Mouse (Mus musculus) gastrocnemius, adult 2 months (tissue): ENCODE measurements around the gene Pitpna. TPM values are rescaled to one million over a fixed set of nuclear protein-coding genes. Genes with fewer than 3 reads are reported as not detected.
"Not testable (repeated sequence)": the region's sequence is repeated elsewhere in the genome, so short reads cannot be mapped to it uniquely, and the experiment has no call there.

ENCODE experiments used
- DNase-seq: peaks from one replicate; pipeline ENCODE4 v3.0.0; 2022
- H3K27ac ChIP-seq: fragments of 200-600 bp; 2 replicates; pipeline ENCODE4 v1.8.1; 2022; ENCODE audit warnings: mild to moderate bottlenecking
- H3K4me3 ChIP-seq: fragments of 200-600 bp; 2 replicates; pipeline ENCODE4 v1.8.1; 2022; ENCODE audit warnings: mild to moderate bottlenecking, moderate library complexity
- CTCF ChIP-seq: fragments of 200-600 bp; IDR thresholded peaks from 2 replicates; pipeline ENCODE4 v1.8.1; 2022; ENCODE audit warnings: antibody characterized with exemption, mild to moderate bottlenecking, moderate library complexity
- intact Hi-C: fragments of 180-260 bp; cut with DNase I; formaldehyde crosslinking; loops from one replicate; pipeline ENCODE4 v1.15.1; 2025
- total RNA-seq, 2 experiments: library from RNA; stranded (reverse); gene quantifications; 2 replicates each; pipeline ENCODE4 v1.2.3; 2021

Pitpna gene
- total RNA-seq, 2 experiments from 2014 or later = 151 to 206 TPM

DNA sequence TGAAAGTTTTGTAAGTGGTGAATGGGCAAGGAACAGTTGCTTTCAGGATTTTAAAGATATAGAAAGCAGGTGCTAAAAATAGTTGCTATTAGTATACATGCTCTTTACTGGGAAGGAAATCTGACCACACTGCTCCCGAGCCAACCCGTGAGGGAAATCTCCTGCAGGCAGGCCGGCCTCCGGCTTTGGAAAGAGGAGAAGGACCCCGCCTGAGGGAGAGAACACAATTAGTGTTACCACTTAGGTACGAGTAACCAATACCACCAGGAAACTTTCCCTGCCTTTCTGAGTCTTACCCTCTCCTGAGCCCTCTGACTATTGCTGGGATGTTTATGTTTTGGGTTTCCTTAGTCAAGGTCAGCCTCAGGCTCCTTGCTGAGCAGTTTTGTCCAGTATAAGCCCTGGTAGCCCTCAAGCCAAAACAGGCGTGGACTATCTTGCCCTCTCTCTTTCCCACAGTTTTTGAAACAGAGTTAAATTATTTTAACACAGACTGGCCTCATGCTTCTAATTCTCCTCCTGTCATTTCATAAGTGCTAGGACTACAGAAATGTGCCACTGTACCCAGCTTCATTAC lies 34.9 kb upstream of the Pitpna start:
- TF ChIP-seq CTCF = no peak
- intact Hi-C loops = no loop called here
- Histone ChIP-seq H3K4me3 (no peak overlapping the region), H3K27ac (peak overlapping the region; percentile 89)
- peak; percentile 65 for DNase-seq

DNA sequence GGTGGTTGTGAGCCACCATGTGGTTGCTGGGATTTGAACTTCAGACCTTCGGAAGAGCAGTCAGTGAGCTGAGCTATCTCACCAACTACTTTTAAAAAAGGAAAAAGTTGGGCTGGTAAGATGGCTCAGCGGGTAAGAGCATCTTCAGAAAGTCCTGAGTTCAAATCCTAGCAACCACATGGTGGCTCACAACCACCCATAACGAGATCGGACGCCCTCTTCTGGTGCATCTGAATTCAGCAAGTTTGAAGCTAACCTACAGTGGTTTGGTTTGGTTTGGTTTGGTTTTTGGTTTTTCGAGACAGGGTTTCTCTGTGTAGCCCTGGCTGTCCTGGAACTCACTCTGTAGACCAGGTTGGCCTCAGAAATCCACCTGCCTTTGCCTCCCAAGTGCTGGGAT lies 31.9 kb upstream of the Pitpna start:
- DNase-seq, H3K4me3 ChIP-seq, H3K27ac ChIP-seq, intact Hi-C loops: not testable (repeated sequence)

DNA sequence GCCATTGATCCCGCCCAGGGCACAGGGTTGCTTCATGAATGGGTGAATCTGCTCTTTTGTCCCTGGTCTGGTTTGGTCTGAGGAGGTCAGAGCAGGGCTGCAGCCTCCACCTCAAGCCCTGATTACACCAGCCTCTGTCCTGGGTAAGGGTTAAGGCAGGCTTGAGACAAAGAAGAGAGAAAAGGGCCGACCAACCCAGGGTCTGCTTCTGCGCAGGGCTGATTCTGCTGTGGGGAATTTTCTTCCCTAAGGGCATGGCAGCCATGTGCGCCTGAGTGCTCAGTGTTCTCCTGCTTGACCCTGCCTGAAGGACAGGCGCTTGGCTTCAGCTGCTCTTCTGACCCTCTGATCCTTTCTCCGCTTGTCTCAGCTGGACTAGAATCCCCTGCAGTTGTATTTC lies 30.8 kb upstream of the Pitpna start:
- no peak overlapping the region for H3K4me3 ChIP-seq
- intact Hi-C loops = no loop called here
- H3K27ac ChIP-seq = 0 out of 2 replicates have a peak overlapping the region, but pooled peaks have one; percentile 20
- no peak for TF ChIP-seq CTCF
- no peak for DNase-seq

DNA sequence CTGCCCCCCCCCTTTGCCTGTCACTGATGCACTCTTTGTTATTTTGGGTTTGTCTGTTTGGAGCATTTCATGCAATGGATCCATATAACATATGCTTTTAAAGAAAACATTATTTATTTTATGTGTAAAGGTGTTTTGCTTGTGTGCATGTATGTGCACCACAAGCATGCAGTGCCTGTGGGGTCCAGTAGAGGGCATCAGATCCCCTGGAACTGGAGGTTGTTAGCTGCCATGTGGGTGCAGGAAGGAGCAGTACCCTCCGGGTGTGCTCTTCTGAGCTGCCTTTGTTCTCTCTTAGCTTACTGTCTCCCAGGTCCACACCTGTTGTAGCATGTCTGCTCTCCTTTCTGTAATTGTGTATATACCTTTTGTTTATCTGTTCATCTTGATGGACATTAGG lies 29.8 kb upstream of the Pitpna start:
- Histone ChIP-seq H3K27ac (no peak overlapping the region), H3K4me3 (no peak overlapping the region)
- TF ChIP-seq CTCF = peak; percentile 31
- no peak for DNase-seq
- intact Hi-C loops = no loop called here

DNA sequence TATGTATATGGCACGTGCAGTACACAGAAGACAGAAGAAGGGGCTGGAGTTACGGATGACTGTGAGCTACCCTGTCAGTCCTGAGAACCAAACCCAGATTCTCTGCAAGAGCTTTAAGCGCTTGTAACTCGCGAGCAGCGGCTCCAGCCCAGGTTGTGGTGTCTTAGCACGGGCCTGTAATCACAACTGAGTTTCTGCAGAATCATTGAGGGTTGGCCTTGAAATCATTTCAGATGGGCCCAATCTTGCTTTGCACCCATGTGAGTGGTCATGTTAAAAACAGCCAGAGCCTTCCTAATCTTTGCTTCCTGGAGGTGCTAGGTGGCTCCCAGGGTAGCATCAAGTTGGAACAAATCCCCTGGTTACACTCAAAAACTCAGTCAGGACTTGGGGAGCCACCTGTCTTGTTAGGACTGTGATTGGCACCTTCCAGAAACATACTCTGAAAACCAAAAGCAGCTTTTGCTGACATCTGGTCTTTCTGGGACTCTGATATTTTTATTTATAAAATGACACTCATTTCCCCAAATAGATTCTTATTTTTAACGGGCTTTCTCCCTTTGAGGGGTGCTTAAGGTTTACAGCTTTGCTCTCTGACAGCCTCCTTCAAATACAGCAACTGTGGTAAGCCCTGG lies 27.9 kb upstream of the Pitpna start:
- Histone ChIP-seq H3K27ac (peak overlapping the region; percentile 66), H3K4me3 (no peak overlapping the region)
- intact Hi-C loops = no loop called here
- TF ChIP-seq CTCF = no peak
- DNase-seq = no peak

DNA sequence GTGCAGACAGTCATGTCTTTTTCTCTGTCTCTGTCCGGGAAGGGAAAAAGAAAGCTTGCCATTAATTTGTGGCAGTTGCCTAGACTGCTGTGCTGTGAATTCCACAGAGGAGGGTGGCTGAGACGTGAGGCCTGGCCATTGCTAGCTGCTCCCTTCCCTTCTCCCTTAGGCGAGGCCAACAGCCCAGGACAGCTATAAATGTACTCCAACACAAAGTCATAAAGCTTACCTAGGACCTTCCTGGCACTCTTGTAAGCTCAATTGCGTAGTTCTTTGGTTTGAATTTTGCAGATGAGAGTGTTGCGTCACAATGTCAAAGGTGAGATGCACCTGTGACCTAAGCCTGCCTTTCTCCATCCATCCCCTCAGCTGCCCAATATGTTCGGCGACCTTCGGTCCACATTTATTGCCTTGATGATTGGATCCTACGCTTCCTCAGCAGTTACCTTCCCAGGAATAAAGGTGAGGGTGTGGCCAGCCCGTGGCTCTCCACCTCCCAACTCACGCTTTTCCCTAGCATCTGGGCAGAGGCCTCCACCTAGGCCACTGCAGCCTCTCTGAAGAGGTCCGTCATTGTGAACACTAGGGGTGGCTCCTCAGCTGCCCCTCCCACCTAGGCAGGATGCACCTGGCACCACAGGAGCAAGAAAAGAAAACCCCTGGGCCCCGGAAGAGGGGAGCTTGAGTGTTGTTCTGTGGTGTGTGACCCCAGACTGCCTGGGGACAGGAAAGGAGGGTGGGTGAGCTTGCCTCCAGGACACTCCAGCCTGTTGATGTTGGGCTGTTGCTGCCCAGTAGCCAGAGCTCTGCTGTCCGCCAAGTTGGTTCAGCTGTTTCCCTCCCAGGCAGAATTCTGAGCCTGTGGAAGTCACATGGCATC lies 27.1 kb upstream of the Pitpna start:
- TF ChIP-seq CTCF = no peak
- H3K27ac ChIP-seq = peak overlapping the region; percentile 66
- DNase-seq = no peak
- intact Hi-C loops = no loop called here
- no peak overlapping the region for H3K4me3 ChIP-seq

DNA sequence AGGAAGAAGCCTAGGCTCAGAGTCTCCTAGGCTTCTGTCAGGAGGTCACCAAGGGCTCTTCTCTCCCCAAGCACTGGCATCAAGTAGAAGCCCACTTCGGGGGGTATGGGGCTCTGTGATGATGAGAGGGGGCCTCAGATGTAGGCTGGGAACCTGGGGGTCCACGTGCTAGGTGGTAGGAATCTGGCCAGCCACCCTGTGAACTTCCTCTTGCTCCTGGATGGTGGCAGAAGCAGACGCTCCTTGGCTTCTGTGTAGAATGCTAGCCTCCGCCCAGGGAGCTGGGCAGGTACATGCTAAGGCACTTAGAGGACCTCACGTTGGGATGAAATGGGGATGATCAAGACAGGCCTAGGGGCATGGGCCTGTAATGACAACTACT lies 26.5 kb upstream of the Pitpna start:
- no peak for DNase-seq
- TF ChIP-seq CTCF = no peak
- intact Hi-C loops = no loop called here
- no peak overlapping the region for H3K4me3 ChIP-seq
- peak overlapping the region; percentile 66 for H3K27ac ChIP-seq

DNA sequence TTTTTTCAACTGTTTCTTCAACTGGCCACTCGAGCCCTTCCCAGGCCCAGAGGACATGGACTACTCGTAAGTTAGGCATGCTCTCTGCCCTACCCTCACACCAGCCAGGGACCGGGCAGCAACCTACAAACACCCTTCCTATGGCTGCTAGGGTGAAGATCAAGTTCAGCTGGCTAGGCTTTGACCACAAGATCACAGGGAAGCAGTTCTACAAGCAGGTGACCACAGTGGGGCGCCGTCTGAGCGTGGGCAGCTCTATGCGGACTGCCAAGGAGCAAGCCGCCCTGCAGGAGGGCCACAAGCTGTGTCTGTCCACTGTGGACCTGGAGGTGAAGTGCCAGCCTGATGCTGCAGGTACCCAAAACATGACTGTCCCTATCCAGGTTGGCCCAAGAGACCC lies 25.1 kb upstream of the Pitpna start:
- Histone ChIP-seq H3K4me3 (peak overlapping the region; percentile 43; the same call in 1 of the 2 replicates), H3K27ac (peak overlapping the region; percentile 89)
- DNase-seq = peak; percentile 72
- TF ChIP-seq CTCF = peak; percentile 14; the same call in 1 of the 2 replicates
- intact Hi-C loops = no loop called here

DNA sequence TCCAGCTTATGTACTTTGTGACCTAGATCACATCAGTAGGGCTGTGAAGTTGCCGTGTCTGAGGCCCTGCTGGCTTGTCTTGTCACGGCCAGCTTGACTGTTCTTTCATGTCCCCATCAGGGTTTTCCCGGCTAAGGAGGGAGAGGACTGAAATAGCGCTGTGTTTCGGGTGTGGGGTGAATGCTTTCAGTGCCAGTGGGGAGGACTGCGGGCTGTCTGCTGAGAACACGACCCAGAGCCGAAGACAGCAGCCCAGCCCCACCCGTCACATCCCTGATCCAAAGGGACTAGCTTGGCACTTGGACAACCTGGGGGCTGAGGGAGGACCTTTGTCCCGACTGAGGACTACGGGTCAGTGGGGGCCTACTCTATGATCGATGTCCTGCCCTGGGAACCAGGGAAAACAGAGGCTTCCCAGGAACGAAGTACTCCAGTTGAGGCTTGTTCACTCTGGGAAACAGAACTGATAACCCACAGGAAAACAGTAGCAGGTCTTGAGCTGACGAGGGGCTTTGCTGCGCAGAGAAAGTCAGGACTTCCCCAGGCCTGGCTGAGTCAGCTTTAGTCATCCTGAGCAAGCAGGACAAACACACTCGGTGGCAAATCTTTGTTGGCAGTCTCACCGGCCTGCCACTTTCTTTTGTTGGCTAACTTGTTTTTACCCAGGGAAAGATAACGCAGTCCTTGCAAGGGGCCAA lies 23.9 kb upstream of the Pitpna start:
- DNase-seq = peak; percentile 72
- intact Hi-C loops = no loop called here
- Histone ChIP-seq H3K27ac (peak overlapping the region; percentile 89), H3K4me3 (peak overlapping the region; percentile 17)
- TF ChIP-seq CTCF = no peak

DNA sequence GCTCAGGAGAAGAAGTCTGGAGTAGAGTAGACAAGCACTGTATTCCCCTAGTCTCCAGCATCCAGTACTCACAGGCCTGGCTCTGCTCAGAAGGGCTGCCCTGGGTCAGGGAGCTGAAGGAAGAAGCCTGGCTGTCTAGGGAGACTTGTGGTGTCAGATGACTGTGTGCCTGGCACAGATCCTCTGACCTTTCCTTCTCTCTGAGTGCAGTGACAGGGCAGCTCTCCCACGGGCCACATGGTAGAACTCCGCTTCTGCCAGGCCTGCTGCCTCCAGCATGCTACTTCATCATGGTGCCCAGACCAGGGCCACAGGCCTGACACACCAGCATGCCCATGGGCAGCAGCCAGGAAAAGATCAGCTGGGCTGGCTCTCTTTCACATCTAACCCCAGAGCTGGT lies 22.0 kb upstream of the Pitpna start:
- intact Hi-C loops = loop anchor here (5.0 kb wide), 1 partner anchor 104 kb away; the partner anchor contains the start of gene Tlcd2
- no peak for TF ChIP-seq CTCF
- peak; percentile 95 for DNase-seq
- peak overlapping the region; percentile 89 for H3K27ac ChIP-seq
- no peak overlapping the region for H3K4me3 ChIP-seq

DNA sequence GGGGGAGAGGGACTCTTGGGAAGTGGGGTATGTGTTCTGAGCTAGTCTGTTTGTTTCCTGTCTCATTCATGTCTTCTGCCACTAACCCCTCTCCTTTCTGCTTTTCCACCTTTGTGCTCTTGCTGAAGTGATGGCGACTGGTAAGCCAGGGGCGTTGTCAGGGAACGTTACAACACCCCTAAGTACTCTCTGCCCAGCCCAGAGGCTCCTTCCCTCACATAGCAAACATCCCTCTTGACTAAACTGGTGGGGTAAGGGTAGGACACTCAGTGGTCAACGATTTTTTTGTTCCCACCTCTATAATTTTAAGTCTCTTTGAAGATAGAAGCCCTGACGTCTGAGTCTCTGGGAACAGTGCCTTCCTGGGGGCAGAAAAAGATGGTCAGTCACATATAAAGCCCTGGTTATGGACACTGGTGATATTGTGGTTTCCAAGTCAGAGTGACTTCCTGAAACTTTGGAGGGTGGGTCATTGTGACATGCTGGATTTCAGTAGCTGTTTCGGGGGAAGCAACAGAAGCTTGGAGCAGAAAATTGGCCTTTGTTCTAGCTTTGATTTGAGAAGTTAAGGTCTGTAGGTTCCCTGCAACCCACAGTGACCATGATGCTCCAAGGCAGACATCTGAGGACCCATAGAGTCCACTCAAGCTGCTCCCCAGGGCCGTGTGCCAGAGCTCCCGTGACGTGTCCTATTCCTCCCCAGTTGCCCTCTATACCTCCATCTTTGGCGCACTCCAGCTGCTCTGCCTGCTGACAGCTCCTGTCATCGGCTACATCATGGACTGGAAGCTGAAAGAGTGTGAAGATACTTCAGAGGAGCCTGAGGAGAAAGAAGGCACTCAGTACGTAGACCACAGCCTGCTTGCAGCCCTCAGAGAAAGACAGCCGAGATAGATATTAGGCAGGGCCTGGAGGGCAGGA lies 21.4 kb upstream of the Pitpna start:
- H3K27ac ChIP-seq = peak overlapping the region; percentile 89

More for the DNA sequence above, 21.4 kb upstream of the Pitpna start:
- no peak for TF ChIP-seq CTCF
- H3K4me3 ChIP-seq = no peak overlapping the region
- DNase-seq = no peak
- intact Hi-C loops = loop anchor here (5.0 kb wide), 1 partner anchor 104 kb away; the partner anchor contains the start of gene Tlcd2
